Mouse (Mus musculus) liver, embryonic 14.5 days (tissue): ENCODE data around the gene Kxd1.

Experiments
- CTCF ChIP-seq: IDR thresholded peaks from 2 replicates; pipeline ENCODE4 v1.5.1; 2016; ENCODE audit warnings: antibody characterized with exemption, low read depth, control low read depth
- EP300 ChIP-seq: IDR thresholded peaks from 2 replicates; pipeline ENCODE4 v1.6.1; 2016; ENCODE audit warnings: antibody characterized with exemption, low read depth

DNA sequence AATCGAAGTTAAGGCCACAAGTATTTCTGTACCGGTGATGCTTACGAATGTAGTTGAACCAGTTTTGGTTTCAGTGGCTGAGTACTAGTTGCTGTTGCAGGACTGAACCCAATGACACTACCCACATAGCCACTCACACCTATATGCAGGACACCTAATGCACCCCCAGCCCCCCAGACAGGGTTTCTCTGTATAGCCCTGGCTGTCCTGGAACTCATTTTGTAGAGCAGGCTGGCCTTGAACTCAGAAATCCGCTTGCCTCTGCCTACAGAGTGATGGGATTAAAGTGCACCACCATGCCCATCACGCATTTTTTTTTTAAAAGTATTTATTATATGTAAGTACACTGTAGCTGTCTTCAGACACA is 20.7 kb downstream of the Kxd1 start:
- TF ChIP-seq CTCF (no peak), EP300 (no peak)
